Mouse (Mus musculus) adrenal gland, postnatal 36 days (tissue): Measurements from ENCODE around the gene Mthfsd. TPM values are rescaled to one million over a fixed set of nuclear protein-coding genes. Genes with fewer than 3 reads are reported as not detected.

ENCODE experiments used
- DNase-seq, 2 experiments: peaks; one replicate each; pipeline ENCODE4 v3.0.0; 2021; ENCODE audit warnings: mixed read lengths in 1 of 2
- microRNA-seq: library from miRNA; unstranded; fragments of <30 nt; microRNA quantifications from one replicate; pipeline ENCODE4 v1.2.0, GENCODE M21; 2021
- total RNA-seq, 2 experiments: library from RNA; stranded (reverse); gene quantifications; 2 replicates each; pipeline ENCODE4 v1.2.3; 2021

The Mthfsd gene
- total RNA-seq, 2 experiments from 2014 or later = 29.5 to 30.6 TPM

DNA sequence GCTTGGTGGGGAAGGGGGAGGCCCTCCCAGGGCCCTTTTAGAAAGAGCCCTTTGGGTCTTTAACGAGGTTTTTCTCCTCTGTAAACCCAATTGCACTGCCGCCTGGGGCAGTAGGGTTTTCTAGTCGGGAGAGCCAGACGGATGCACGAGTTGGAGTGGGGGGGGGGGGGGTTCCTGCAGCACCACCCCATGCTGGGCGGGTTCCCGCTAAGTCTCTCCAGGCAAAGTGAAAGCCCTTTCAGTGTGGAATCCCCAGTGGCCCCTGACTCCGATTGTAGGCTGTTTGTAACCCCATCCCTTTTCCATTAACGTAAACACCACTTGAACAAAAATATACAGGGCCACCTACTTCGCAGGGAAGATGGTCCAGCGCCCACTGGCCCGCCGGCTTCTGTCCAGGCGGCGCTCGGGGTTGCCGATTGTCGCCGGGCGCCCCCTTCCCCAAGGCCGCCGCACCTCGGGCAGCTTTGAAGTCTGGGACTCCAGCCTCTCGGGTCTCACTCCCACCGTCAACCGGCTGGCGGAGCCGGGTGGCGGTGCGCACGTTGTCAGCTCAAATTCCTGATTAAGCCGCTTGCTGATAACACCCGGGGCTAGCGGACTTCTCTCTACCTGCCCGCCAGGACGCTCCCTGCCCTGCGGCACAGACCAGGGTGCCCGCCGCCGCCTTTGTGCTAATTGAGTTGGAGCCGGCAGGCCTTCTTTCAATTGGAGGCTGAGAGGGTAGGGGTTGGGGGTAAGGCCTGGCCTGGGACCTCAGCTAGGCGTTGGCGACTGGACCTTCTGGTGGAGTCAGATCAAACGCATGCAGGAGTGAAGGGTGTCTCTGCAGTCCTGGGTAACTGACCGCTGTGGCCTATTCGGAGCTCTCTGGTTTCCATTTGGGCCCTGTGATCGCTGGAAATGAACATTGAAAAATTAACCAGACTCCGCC is 34.8 kb downstream of the Mthfsd start:
- no peak for DNase-seq

DNA sequence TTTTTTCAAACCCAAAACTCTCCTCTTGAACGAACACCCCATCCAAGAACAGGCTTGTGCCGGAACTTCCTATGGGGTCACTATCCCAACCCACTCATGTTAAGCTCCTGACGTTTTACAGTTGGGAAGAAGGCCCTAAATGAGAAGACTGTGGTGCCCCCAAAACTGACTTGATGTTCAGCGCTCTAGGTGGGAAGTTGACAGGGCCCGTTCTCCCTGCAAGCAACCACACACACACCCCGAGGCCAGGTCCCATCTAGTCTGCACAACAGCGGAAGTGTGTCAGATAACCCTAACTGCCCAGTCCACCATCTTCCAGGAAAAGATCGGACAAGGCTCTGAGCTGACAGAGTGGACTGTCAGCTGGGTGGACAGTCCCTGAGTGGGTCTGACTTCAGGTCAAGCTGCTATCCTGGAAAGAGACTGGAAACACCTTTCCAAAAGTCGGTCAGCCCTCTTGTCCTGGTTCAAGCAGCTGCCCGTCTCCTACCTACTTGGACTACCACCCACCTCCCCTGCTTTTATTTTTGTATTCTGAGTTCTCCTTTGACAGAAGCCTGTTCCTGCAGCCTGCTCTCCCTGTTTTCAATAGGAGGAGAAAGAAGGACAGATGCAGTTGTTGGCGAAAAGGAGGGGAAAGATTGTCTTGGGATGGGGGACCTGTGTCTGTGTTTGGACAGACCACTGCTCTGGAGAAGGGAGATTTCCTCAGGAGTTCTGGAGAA is 35.6 kb downstream of the Mthfsd start:
- DNase-seq = no peak

DNA sequence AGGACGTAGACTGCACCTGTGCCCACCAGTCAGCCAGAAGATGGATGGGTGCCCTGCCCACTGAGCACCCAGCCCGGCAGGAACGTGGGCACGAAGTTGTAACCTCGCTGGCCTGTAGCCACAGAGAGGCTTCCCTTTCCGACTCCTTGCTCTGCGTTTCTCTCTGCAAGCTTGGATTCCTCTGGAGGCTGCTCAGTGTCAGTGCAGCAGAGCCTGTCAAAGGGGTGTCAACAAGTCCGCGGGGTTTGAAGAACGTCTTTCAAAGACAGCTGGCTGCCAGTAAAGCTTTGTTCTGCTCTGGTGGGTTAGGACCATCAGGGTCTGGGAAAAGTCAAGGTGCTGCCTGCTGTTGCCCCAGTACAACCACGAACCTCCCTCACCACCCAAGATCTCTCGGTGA is 36.7 kb downstream of the Mthfsd start:
- DNase-seq = no peak

DNA sequence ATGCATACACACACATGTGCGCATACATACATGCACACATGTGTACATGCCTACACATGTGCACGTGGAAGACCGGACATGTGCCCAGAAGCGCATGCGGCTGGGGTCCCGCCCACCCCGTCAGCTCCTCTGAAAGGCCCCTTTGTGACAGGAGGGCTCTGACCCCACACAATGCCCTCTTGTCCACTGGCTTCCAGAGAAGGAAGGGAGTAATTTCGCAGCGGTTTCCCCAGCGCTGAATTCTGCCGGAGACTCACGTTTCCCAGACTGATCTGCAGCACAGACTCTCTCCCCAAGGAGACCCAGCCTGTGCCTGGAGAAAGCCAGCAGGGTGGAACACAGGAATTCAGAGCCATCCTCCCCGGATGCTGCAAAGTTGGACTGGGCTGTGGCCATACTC is 44.5 kb downstream of the Mthfsd start:
- no peak for DNase-seq

DNA sequence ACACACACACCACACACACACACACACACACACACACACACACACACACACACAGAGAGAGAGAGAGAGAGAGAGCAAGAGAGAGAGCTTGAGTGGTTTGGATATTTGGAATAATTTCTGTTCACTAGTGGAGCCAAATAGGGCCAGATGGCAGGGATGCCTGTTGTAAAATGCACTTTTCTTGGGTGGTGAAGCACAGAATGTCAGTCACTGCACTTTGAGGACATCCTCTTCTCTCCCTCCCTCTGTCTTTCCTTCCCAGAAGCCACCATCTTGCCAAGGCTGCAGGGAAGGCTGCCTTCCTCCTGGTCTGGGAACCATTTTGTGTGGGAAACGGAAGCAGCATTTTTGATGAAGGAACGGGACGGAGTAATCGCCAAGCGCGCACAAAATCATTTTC is 45.7 kb downstream of the Mthfsd start:
- no peak for DNase-seq

DNA sequence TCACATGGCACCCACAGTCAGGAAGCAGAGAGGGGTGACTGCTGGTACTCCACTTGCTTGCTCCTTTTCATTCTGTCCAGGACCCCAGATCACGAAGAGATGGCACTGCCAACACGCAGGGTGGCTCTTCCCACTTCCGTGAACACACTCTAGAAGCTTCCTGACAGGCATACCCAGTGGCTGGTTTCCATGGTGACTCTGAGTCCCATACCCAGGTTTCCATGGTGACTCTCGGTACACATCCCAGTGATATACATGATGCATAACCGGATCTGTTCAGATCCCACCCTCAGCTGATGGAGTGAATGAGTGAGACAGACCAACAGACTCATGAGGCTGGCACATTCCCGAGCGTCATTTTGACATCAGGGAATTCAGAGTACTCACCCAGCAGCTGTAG is 49.1 kb downstream of the Mthfsd start:
- no peak for DNase-seq

DNA sequence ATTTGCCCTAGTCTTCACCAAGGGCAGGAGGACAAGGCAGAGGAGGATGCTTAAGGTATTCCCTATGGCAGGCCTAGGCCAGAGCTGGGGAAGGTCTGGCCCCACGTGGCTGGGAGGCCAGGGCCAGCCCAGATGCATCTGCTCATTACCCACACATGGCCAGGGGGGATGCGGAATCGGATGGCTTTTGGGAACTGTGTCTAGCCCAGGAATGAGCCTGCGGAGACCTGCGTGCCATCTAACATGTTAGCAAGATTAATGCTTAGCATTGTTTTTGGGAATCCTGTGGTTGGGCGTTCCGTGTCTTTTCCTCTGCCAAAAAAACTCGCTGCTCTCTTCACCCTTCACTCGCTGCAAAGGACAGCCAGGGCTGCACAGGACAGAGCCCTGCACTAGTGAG is 50.1 kb downstream of the Mthfsd start:
- no peak for DNase-seq

DNA sequence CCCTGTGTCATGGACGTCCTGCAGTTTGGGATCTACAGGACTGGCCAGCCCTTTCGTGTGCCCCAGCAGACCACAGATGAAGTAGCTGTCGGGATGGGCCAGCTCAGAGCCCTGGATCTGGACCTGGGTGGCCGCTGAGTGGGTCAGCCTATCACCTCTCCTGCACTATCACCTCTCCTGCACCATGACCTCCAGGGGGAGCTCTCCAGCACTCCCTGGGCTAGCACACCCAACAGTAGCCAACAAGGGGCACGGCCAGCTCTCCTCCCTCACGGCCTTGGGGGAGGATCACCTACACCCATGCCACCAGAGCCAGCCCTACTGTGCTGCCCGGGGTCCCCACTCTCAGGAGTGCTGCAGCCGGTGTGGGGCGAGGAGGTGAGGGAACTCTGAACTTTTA is 60.8 kb downstream of the Mthfsd start:
- DNase-seq = peak in 1 of 2 experiments; percentile 29

DNA sequence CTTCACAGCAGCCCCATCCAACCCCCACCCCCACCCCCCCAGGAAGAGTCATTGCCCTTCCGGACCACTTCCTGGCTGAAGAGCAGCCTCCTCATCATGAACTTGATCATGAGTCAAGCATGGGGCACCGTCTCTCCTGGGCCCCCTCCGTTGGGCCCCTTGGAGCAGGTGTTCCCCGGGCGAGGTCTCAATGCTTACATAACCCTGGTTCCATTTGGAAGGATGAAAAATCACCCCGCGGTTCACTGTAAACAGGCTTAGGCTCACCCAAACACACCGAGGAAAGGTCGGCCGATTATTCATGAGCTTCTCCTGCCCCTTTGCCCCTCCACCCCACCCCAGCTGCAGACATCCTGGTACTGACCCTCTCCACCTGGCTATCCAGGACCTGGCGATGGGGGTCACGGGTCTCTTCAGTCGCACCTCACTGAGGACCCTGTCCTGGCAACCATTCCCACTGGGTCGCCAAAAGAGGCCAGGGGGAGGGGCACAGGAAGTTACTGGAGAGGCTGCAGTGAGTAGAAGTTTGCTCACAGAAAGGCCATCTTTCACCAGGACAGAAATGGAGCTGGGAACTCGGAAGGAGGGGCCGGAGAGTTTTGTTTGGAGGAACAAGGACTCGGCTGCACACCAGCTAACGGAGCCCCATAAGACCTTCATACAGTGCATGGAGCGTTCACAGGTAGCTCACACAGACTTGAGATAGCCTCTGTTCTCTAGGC is 64.3 kb downstream of the Mthfsd start:
- no peak for DNase-seq

Small RNAs within 50 kb of the gene (microRNA-seq; reads per million reads assigned to microRNA genes)
- not detected for gene Gm27530

Other genes starting within 250 kb of the Mthfsd start
- gene Foxf1, start 24.0 kb downstream of the Mthfsd start, total RNA-seq = 1 to 10 TPM in 1 of 2 experiments, under 1 TPM in 1; 0.40 to 1.8 TPM
- 1 to 10 TPM; 4.9 to 8.3 TPM for gene Foxc2, start 7.8 kb upstream of the Mthfsd start, total RNA-seq
- under 1 TPM; 0.16 to 0.40 TPM for gene Foxl1, start 19.5 kb upstream of the Mthfsd start, total RNA-seq